Mouse (Mus musculus): ENCODE results near the gene Slc35g1. TPM values are rescaled to one million over a fixed set of nuclear protein-coding genes. Genes with fewer than 3 reads are reported as not detected.
A peak's percentile ranks its signal among the peaks of the same experiment; 100 is the strongest.

The Slc35g1 gene
- polyA plus RNA-seq, 1 experiment = 1.8 TPM

GRCm38 (mm10) chr19:38430475-38430874 lies 34.7 kb downstream of the Slc35g1 start:
- no peak for TF ChIP-seq POLR2A (IDR thresholded peaks at IDR 0.05; ENCODE audit: control insufficient read depth, low read depth, low read length)
- TF ChIP-seq CTCF (IDR thresholded peaks at IDR 0.05; ENCODE audit: control insufficient read depth, insufficient read depth, insufficient replicate concordance, low read depth, low read length) = no peak
- Histone ChIP-seq H3K27ac (ENCODE audit: control insufficient read depth, insufficient read depth, low read depth, low read length) (no peak overlapping the region), H3K4me3 (ENCODE audit: control insufficient read depth, low read depth, low read length) (no peak overlapping the region), H3K36me3 (ENCODE audit: control insufficient read depth, insufficient read depth, low read length) (no peaks in the 10 kb centered on the region), H3K27me3 (ENCODE audit: control insufficient read depth, insufficient read depth, low read length) (no peaks in the 10 kb centered on the region), H3K4me1 (ENCODE audit: control insufficient read depth, insufficient read depth, low read length) (peaks cover 2% of the 10 kb centered on the region)

GRCm38 (mm10) chr19:38431326-38431725 lies 35.5 kb downstream of the Slc35g1 start:
- no peak for TF ChIP-seq CTCF (IDR thresholded peaks at IDR 0.05; ENCODE audit: control insufficient read depth, insufficient read depth, insufficient replicate concordance, low read depth, low read length)
- TF ChIP-seq POLR2A (IDR thresholded peaks at IDR 0.05; ENCODE audit: control insufficient read depth, low read depth, low read length) = no peak
- no peaks in the 10 kb centered on the region for H3K27me3 ChIP-seq (ENCODE audit: control insufficient read depth, insufficient read depth, low read length)
- no peaks in the 10 kb centered on the region for H3K36me3 ChIP-seq (ENCODE audit: control insufficient read depth, insufficient read depth, low read length)
- no peak overlapping the region for H3K27ac ChIP-seq (ENCODE audit: control insufficient read depth, insufficient read depth, low read depth, low read length)
- no peak overlapping the region for H3K4me3 ChIP-seq (ENCODE audit: control insufficient read depth, low read depth, low read length)
- peaks cover 2% of the 10 kb centered on the region for H3K4me1 ChIP-seq (ENCODE audit: control insufficient read depth, insufficient read depth, low read length)

GRCm38 (mm10) chr19:38432021-38432420 lies 36.2 kb downstream of the Slc35g1 start:
- no peaks in the 10 kb centered on the region for H3K36me3 ChIP-seq (ENCODE audit: control insufficient read depth, insufficient read depth, low read length)
- peaks cover 2% of the 10 kb centered on the region for H3K4me1 ChIP-seq (ENCODE audit: control insufficient read depth, insufficient read depth, low read length)
- no peaks in the 10 kb centered on the region for H3K27me3 ChIP-seq (ENCODE audit: control insufficient read depth, insufficient read depth, low read length)
- TF ChIP-seq POLR2A (IDR thresholded peaks at IDR 0.05; ENCODE audit: control insufficient read depth, low read depth, low read length) (no peak), CTCF (IDR thresholded peaks at IDR 0.05; ENCODE audit: control insufficient read depth, insufficient read depth, insufficient replicate concordance, low read depth, low read length) (no peak)
- no peak overlapping the region for H3K4me3 ChIP-seq (ENCODE audit: control insufficient read depth, low read depth, low read length)
- no peak overlapping the region for H3K27ac ChIP-seq (ENCODE audit: control insufficient read depth, insufficient read depth, low read depth, low read length)

- Histone ChIP-seq H3K4me3 (ENCODE audit: control insufficient read depth, low read depth, low read length) (no peak overlapping the region), H3K27ac (ENCODE audit: control insufficient read depth, insufficient read depth, low read depth, low read length) (no peak overlapping the region), H3K36me3 (ENCODE audit: control insufficient read depth, insufficient read depth, low read length) (no peaks in the 10 kb centered on the region), H3K4me1 (ENCODE audit: control insufficient read depth, insufficient read depth, low read length) (peaks cover 2% of the 10 kb centered on the region), H3K27me3 (ENCODE audit: control insufficient read depth, insufficient read depth, low read length) (no peaks in the 10 kb centered on the region)
- TF ChIP-seq POLR2A (IDR thresholded peaks at IDR 0.05; ENCODE audit: control insufficient read depth, low read depth, low read length) (no peak), CTCF (IDR thresholded peaks at IDR 0.05; ENCODE audit: control insufficient read depth, insufficient read depth, insufficient replicate concordance, low read depth, low read length) (no peak)
Measured at GRCm38 (mm10) chr19:38433381-38433780, 37.6 kb downstream of the Slc35g1 start.

- no peak overlapping the region for H3K27ac ChIP-seq (ENCODE audit: control insufficient read depth, insufficient read depth, low read depth, low read length)
- no peaks in the 10 kb centered on the region; the same call in 1 of the 2 replicates for H3K4me1 ChIP-seq (ENCODE audit: control insufficient read depth, insufficient read depth, low read length)
- H3K4me3 ChIP-seq (ENCODE audit: control insufficient read depth, low read depth, low read length) = peak overlapping the region; percentile 17; the same call in 1 of the 2 replicates
- no peak for TF ChIP-seq POLR2A (IDR thresholded peaks at IDR 0.05; ENCODE audit: control insufficient read depth, low read depth, low read length)
- TF ChIP-seq CTCF (IDR thresholded peaks at IDR 0.05; ENCODE audit: control insufficient read depth, insufficient read depth, insufficient replicate concordance, low read depth, low read length) = no peak
- H3K27me3 ChIP-seq (ENCODE audit: control insufficient read depth, insufficient read depth, low read length) = no peaks in the 10 kb centered on the region
- H3K36me3 ChIP-seq (ENCODE audit: control insufficient read depth, insufficient read depth, low read length) = no peaks in the 10 kb centered on the region
Measured at GRCm38 (mm10) chr19:38435221-38435620, 39.4 kb downstream of the Slc35g1 start.

- Histone ChIP-seq H3K27ac (ENCODE audit: control insufficient read depth, insufficient read depth, low read depth, low read length) (no peak overlapping the region), H3K27me3 (ENCODE audit: control insufficient read depth, insufficient read depth, low read length) (no peaks in the 10 kb centered on the region), H3K4me3 (ENCODE audit: control insufficient read depth, low read depth, low read length) (no peak overlapping the region), H3K36me3 (ENCODE audit: control insufficient read depth, insufficient read depth, low read length) (no peaks in the 10 kb centered on the region), H3K4me1 (ENCODE audit: control insufficient read depth, insufficient read depth, low read length) (peaks cover 4% of the 10 kb centered on the region)
- TF ChIP-seq POLR2A (IDR thresholded peaks at IDR 0.05; ENCODE audit: control insufficient read depth, low read depth, low read length) = no peak
- no peak for TF ChIP-seq CTCF (IDR thresholded peaks at IDR 0.05; ENCODE audit: control insufficient read depth, insufficient read depth, insufficient replicate concordance, low read depth, low read length)
Measured at GRCm38 (mm10) chr19:38441860-38442259, 46.1 kb downstream of the Slc35g1 start.

- Histone ChIP-seq H3K4me3 (ENCODE audit: control insufficient read depth, low read depth, low read length) (no peak overlapping the region), H3K36me3 (ENCODE audit: control insufficient read depth, insufficient read depth, low read length) (no peaks in the 10 kb centered on the region), H3K27me3 (ENCODE audit: control insufficient read depth, insufficient read depth, low read length) (no peaks in the 10 kb centered on the region), H3K27ac (ENCODE audit: control insufficient read depth, insufficient read depth, low read depth, low read length) (no peak overlapping the region), H3K4me1 (ENCODE audit: control insufficient read depth, insufficient read depth, low read length) (peaks cover 4% of the 10 kb centered on the region)
- TF ChIP-seq CTCF (IDR thresholded peaks at IDR 0.05; ENCODE audit: control insufficient read depth, insufficient read depth, insufficient replicate concordance, low read depth, low read length) (no peak), POLR2A (IDR thresholded peaks at IDR 0.05; ENCODE audit: control insufficient read depth, low read depth, low read length) (no peak)
Measured at GRCm38 (mm10) chr19:38445758-38446157, 50.0 kb downstream of the Slc35g1 start.

Other genes with a start within 250 kb of the Slc35g1 start
- gene Fra10ac1, start 171.8 kb upstream of the Slc35g1 start, polyA plus RNA-seq (2012; rRNA removed) = 6.0 and 7.1 TPM in 2 replicates
- gene Lgi1, start 131.4 kb upstream of the Slc35g1 start, polyA plus RNA-seq (2012; rRNA removed) = 0.08 and 0.10 TPM in 2 replicates
- 2.3 and 2.4 TPM in 2 replicates for gene Plce1, start 85.1 kb downstream of the Slc35g1 start, polyA plus RNA-seq (2012; rRNA removed)

All from testis, adult 2 months (tissue).